Mouse (Mus musculus): ENCODE measurements around the gene Vps53. TPM values are rescaled to one million over a fixed set of nuclear protein-coding genes. Genes with fewer than 3 reads are reported as not detected.

Gene Vps53
- polyA plus RNA-seq, 1 experiment = 21.0 TPM

- no peak for TF ChIP-seq GATA1 (IDR thresholded peaks at IDR 0.05; ENCODE audit: low read length)
Observed at GRCm38 (mm10) chr11:76183745-76184144, 4.3 kb upstream of the Vps53 start.

- TF ChIP-seq GATA1 (IDR thresholded peaks at IDR 0.05; ENCODE audit: low read length) = no peak
Observed at GRCm38 (mm10) chr11:76180146-76180540, 696 bp upstream of the Vps53 start.

GRCm38 (mm10) chr11:76178726-76179494 is 537 bp downstream of the Vps53 start:
- TF ChIP-seq GATA1 (IDR thresholded peaks at IDR 0.05; ENCODE audit: low read length) = no peak

GRCm38 (mm10) chr11:76170207-76170606 is 9.2 kb downstream of the Vps53 start:
- no peak for TF ChIP-seq GATA1 (IDR thresholded peaks at IDR 0.05; ENCODE audit: low read length)

GRCm38 (mm10) chr11:76168976-76169375 is 10.5 kb downstream of the Vps53 start:
- no peak for TF ChIP-seq GATA1 (IDR thresholded peaks at IDR 0.05; ENCODE audit: low read length)

- no peak for TF ChIP-seq GATA1 (IDR thresholded peaks at IDR 0.05; ENCODE audit: low read length)
Observed at GRCm38 (mm10) chr11:76167079-76167765, 12.2 kb downstream of the Vps53 start.

- TF ChIP-seq GATA1 (IDR thresholded peaks at IDR 0.05; ENCODE audit: low read length) = no peak
Observed at GRCm38 (mm10) chr11:76166657-76167056, 12.8 kb downstream of the Vps53 start.

- no peak for TF ChIP-seq GATA1 (IDR thresholded peaks at IDR 0.05; ENCODE audit: low read length)
Observed at GRCm38 (mm10) chr11:76160251-76160650, 19.2 kb downstream of the Vps53 start.

GRCm38 (mm10) chr11:76158375-76158774 is 21.1 kb downstream of the Vps53 start:
- no peak for TF ChIP-seq GATA1 (IDR thresholded peaks at IDR 0.05; ENCODE audit: low read length)

- no peak for TF ChIP-seq GATA1 (IDR thresholded peaks at IDR 0.05; ENCODE audit: low read length)
Observed at GRCm38 (mm10) chr11:76154861-76155260, 24.6 kb downstream of the Vps53 start.

- no peak for TF ChIP-seq GATA1 (IDR thresholded peaks at IDR 0.05; ENCODE audit: low read length)
Observed at GRCm38 (mm10) chr11:76154200-76154599, 25.2 kb downstream of the Vps53 start.

GRCm38 (mm10) chr11:76153236-76153951 is 26.1 kb downstream of the Vps53 start:
- TF ChIP-seq GATA1 (IDR thresholded peaks at IDR 0.05; ENCODE audit: low read length) = no peak

- no peak for TF ChIP-seq GATA1 (IDR thresholded peaks at IDR 0.05; ENCODE audit: low read length)
Observed at GRCm38 (mm10) chr11:76150980-76151379, 28.5 kb downstream of the Vps53 start.

GRCm38 (mm10) chr11:76148055-76149008 is 31.1 kb downstream of the Vps53 start:
- TF ChIP-seq GATA1 (IDR thresholded peaks at IDR 0.05; ENCODE audit: low read length) = no peak

All from G1E-ER4 (cell line).